Mouse (Mus musculus) 3134 (cell line): Measurements from ENCODE around the gene Spata21.
A peak's percentile ranks its signal among the peaks of the same experiment; 100 is the strongest.

Experiments used
- DNase-seq: peaks from one replicate; pipeline ENCODE4 v3.0.0-alpha.2; 2011; ENCODE audit warnings: low spot score; ENCODE audit not compliant: insufficient read length; ENCODE audit errors: extremely low read depth

The Spata21 gene

DNA sequence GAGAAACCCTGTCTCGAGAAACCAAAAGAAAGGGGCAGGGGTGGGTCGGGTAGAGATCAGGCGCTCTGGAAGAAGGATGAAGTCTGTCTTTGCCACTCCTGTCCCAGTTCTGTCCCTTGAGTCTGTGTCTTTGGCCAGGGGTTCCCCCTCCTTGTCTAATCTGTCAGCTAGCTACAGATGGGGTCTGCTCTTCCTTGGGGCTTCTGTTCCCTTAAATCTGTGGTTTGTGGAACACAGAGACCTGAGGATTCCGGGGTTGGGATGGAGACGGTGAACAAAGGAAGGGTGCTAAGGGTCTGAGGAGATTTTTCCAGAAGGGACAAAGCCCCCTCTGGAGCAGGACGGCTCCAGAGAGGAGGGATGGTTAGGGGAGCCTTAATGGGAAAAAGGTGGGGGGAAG lies at the start of gene Spata21:
Spata21 (plus strand) TSS at position 301 of the 400 bp plus-strand sequence.
- no peak for DNase-seq

DNA sequence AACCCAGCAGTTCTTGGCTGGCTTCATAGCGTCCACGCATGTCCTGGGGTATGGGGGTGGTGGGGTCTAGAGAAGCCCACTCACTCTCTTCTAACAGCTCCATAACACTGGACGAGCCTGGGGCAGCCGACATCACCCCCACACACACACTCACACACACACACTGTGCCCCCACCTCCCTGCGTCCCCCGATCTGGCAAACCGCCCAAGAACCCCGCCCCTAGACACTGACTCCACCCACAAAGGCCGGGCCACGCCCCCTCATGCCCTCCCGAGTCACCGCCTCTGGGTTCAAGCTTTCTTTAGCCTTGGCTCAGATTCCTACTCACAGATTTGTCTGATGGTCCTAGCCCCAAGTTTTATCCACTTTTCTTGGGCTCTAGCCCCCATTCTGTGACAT lies 47.0 kb upstream of the Spata21 start:
- no peak for DNase-seq

DNA sequence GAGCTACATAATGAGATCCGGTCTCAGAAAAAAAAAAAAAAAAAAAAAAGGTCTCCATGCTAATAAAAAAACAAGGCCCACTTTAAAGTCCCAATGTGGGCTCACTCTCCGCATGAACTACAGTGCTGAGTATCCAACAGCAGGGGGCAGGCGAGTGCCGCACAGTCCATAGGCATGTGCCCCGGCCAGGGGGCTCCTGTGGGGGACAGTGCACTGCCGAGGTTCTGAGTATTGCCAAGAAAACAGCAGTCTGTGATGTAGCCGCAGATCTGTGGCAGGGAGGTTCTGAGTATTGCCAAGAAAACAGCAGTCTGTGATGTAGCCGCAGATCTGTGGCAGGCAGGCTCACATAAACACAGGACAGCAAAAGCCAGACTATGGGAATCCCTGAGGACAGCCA lies 43.3 kb upstream of the Spata21 start:
- DNase-seq = no peak

DNA sequence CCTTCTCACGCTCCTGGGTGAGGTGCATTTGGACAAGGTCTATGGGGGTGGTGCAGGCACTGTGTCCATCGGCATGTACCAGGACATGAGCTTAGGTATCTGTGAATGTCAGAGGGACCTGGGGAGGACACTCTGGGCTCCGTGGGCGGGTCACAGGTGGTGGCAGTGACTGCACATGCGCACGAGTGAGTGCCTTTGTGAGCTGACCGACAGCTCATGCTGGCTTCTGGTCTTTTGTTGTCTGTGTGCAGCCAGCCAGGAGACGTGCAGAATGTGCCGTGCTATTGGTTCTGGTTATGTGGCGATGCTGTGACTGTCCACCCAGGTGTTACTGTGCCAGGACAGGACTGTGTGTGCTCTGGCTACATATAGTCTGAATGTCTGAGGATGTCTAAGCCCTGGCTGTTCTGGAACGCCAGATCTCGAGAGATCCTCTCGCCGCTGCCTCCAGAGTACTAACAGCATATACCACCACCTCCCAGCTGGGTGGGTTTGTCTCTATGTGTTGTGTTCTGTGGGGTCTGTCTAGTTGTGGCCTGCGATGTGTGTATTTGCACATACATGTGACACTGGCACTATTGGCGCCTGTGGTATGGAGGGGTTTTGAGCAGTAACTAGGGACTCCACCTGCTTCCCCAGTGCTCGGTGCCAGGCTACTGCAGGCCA lies 39.2 kb upstream of the Spata21 start:
- no peak for DNase-seq

DNA sequence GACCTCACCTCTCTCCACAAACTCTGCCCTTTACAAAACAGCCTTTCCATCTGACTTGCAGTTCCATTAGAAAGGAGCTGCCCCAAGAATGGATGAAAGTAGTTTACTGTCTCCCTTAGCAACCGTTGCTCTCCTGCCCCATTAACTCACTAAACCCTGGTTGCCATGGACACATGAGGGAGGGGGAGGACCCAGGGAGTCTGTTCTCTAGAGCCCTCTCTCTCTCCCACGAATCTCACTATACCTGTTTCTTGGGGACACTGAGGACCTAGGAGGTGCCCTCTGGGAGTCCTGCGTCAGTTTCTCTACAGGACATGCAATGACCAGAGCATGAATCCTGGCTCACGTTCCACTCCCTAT lies 38.7 kb upstream of the Spata21 start:
- no peak for DNase-seq

DNA sequence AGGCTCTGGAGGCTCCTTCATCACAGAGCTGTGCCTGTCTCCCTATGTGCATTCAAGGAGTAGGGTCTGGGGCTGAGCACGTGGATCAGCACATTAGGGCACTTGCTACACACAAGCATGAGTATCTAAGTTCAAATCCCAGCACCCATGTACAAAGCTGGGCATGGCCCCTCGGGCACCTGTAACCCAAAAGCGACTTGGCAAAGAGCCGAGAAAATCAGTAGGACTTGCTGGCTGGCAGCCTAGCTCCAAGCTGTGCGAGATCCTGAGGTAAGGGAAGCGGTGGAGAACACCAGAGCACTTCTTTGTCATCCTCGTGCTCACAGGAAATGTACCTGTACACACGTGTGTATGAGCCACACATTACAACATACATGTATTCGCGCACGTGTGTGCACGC lies 35.7 kb upstream of the Spata21 start:
- no peak for DNase-seq

DNA sequence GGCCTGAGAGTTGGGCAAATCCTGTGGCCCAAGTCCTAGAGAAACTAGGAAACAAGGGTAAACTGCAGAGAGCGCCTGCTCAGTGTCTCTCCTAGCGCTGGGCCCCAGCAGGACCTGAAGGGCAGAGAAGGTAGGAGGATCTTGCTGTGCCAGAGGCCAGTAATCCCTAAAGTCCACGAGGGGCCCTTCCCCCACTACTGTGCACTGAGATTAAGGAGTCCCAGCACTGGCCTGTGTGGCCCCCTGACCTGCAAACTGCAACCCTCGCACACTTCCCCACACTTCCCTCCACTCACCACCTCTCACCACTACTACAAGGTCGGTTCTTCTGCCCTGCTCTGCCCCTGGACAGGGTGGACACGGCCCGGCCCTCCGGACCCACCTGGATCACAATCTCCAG lies 35.0 kb upstream of the Spata21 start:
- DNase-seq = no peak

DNA sequence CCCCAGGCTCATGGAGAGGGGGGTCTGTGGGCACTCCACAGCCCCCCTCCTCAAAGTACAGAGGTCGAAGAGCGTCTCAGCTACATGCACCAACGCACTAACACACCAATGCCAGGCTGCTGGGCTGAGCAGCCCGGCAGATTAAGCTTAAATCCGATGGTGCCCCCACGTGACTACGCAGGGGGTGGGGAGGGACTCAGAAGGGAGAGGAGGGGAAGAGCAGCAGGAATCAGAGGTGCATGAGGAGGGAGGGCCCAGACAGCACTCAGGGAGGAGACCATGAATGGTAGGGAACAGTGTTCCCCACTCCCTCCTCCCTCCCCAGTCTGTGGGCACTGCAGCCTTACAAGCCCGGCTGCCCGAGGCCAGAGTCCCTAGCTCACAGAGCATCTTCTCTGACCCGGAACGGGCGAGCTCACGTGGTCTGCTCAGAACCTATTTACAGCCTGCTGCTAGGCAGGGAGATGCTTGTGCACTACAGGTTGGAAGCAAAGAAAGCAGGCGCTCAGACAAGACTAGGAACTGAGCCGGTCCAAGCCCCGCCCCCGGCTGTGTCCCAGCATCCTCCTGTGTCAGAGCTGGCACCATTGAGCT lies 34.5 kb upstream of the Spata21 start:
- no peak for DNase-seq

DNA sequence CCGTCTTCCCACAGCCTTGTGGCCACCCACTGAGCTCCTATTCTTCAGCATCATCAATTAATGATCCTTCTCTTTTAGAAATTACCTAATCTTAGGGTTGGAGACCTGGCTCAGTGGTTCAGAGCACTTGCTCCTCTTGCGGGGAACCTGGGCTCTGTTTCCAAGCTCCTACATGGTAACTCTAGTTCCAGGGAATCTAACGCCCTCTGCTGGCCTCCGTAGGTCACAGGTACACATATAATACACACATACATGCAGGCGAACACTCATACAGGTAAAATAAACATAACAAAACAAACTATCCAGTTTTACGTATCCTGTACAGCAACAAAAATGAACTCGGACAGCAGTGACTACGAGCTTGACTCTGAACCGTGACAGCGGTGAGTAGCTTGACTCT lies 31.2 kb upstream of the Spata21 start:
- no peak for DNase-seq

DNA sequence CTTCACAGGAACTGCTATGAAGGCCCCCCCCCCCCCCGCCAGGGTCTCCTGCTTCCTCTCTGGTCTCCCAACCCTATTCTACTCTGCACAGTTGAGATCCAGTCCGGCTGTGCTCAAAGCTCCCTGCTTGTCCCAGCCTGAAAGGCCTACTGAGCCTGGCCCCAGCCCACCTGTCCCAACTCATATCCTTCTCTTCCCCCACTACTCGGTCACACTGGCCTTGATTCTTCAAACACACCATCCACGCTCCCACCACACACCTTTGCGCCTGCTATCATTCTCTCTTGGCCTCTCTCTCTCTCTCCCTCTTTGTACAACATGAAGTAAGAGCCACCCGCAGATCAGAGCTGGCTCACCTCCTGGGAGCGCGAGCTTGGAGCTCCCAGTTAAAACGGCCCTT lies 29.3 kb upstream of the Spata21 start:
- no peak for DNase-seq

DNA sequence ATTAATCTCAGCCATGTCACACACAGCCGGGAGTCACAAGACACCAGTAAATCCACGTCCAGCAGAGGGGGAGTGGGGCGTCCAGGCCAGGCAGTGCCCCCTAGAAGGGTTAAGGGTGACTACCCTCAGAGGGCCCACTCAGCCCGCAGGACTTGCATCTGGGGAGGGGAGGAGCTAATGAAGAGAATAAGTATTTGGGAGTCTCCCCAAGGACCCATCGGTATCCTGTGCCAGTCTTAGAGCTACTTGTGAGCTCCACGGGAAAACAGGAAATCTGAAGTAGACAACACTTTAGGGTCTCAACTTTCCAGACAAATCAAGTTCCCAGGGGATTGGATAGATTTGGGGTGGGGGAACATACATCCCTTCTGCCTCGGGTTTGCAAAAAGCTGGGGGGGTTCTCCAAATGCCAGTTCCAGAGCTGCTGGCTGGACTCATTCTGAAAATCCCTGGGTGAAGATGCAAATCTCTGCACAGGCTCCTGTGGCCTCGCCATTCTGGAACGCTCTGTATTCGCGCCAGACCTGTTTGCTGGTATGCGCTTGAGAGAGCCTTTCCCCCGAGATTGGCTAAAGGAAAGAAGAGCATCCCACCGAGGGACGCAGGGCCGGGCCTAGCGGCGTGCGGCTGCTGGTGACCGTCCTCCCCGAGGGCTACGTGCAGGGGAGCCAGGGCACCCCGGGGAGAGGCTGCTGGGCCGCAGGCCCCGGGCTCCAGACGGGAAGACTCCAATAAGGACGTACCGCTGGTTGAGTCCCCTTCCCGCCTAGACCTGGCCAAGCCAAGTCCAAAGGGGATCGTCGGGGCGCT lies 28.3 kb upstream of the Spata21 start:
- DNase-seq = no peak

DNA sequence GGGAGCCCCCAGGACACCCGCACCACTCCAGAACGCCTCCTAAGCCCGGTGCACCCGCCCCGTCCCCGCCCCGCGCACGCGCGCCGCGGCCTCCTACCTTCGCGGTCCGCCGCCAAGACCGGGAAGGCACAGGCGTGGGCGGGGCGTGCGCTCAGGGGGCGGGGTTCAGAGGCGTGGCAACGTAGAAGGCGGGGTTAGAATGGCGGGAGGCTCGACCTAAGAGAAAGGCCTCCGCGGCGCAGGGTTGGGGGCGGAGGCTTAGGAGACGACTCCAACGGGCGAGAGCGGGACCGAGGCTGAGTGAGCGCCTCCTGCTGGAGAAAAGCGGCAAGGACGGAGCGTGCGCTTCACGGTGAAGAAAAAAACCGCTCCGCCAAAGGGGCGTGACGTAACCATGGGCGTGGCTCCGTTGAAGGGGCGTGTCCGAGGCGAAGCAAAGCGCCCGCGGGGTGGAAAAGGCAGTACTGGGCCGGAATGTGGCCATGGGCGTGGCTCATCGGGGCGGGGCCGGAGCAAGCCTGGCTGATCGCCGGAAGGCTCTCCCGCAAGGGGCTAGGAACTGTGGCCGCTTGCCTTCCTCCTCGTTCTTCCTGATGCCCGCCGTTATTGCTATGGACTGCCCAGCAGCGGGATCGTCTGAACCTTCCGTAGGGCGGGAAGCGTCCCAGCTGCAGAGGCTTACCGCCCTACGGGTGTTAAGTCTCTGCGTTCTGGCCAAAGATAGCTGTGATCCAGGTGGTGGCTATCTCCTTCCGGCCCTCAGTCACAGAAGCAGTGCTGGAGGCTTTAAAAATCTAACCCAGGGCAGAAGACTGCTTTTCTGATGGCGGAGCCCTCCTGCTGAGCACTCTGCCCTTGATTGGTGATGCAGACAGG lies 27.5 kb upstream of the Spata21 start, which contains the start of gene Crocc:
Crocc (minus strand) TSS at position 125 of the 876 bp plus-strand sequence.
- peak; percentile 99 for DNase-seq

DNA sequence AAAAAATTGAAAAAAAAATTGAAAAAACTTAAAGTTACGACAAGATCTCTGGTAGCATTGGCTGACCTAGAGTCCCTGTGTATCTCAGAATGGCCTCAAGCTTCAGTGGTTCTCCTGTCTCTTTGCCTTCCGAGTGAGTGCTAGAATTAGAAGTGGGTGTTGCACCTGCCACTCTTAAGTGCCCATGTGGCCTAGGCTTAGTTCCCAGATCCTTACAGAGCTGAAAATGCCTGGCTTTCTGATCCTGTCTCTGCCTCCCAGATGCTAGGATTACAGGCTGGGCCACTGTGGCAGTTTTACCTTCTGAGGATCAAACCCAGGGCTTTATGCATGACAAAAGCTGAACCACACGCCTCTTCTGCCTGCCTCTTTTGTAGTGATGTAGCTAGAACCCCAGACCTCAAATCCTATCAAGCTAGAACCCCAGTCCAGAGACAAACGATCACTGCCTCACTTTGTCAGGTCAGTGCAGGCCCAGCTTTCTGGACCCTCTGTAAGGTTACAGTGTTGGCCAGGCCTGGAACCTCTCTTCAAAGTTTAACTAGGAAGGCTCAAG lies 24.0 kb upstream of the Spata21 start:
- DNase-seq = no peak

DNA sequence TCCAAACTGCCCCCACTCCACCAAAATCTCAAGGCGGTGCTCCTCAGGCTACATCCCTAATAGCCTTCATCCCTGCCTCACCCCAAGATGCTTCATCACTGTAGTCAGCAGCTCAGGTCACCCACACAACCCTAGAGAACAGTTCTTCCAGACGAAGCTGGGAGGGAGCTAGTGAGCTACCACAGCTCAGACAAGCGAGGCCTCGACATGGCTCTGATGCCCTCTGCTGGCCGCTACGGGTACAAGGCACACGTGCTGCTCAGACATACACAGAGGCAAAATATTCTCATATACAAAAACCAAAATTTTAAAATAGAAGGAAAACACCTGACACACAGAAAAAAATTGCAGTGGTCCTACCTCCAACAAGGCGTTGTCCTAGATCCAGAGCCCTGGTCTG lies 23.0 kb upstream of the Spata21 start:
- peak; percentile 57 for DNase-seq

DNA sequence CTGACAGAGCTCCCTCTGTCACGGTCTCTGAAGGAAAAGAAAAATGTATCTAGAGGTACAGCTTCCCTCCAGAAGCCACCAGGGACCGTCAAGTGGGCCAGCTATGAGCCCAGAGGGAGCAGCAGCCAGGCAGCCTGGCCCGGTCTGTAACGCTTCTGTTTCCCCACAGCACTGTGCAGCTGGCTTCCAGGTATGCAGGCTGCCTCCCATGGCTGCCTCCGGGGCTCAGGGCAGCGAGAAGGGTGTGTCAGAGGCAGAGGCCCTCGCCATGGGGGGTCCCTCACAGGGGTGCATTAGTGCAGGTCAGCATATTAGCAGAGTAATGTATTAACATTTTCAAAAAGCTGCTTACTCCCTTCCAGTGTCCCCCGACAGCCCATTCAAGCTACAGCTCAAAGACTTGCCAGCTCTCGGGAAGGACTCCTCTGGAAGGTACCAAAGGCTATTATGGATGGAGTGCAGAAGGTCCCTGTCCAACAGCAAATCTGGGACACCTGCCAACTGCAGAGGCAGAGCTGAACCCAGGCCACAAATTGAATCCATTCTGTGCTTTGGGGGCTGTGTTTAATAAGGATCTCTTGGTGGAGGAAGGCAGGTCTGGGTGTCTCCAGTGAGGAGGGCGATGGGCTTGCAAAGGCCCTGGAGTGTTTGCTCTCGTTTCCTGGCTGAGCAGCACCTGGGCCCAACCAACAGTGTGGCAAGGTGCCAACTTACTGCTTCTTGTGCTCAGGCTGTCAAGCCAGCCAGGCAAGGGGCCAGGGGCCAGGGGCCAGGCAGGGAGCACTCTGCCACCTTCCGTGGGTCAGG lies 21.2 kb upstream of the Spata21 start:
- DNase-seq = no peak

DNA sequence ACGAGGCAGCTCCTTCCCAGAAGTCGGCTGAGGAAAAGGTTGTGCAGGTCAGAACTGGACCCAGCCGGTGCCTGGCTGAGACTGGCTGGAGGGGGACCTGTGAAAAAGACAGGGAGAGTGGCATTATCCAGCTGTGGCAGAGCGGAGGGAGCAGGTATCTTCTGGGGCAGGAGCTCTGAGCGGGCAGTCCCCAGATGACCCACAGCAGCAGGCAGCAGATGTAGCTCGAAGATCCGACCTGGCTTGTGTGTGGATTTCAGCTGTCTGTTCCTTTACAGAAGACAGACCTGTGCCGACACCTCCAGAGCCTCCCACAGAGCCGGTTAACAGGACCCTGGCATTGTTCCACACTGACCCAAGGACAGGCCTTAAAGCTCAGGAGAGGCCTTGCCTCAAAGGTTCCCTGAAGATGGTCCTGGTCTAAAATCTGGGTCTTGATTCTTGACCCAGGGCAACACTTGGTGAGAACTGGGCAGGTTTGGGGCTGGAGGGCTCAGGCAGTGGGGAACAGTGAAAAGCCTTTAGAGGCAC lies 20.6 kb upstream of the Spata21 start:
- DNase-seq = no peak

DNA sequence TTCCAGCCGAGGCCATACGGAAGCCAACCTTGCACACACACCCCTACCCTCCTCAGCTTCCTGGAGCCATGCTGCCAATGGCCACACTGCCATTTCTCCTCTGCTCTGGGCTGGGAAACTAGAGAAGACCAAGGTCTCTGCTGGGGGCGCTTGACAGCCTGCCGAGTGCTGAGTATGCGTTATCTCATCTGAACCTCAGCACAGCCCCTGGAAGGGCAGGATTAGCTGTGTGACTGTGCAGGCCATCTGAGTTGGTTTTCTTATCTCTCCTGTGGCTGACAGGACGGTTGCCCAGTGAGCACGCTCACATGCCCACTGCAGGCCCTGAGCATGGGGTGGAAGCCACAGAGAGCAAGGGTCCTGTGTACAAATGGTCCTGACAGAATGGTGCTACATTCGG lies 19.5 kb upstream of the Spata21 start:
- DNase-seq = no peak

DNA sequence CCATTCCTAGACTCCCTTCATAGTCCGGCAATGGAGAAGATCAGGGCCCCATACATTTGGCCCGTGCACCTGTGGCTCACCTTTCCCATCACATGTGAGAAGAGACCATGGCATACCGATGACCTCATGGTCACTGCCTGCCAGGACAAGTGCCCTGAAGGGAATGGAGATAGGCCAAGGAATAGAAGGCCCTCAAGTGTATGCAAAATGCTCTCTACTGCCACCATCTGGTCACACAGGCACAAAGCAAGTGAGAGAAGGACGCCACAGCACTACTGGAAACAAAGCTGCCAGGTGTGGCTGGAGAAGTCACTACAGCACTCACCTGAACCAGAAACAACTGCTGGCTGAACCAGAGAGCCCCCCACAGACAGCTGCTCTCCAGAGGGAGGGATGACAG lies 18.4 kb upstream of the Spata21 start:
- DNase-seq = no peak

DNA sequence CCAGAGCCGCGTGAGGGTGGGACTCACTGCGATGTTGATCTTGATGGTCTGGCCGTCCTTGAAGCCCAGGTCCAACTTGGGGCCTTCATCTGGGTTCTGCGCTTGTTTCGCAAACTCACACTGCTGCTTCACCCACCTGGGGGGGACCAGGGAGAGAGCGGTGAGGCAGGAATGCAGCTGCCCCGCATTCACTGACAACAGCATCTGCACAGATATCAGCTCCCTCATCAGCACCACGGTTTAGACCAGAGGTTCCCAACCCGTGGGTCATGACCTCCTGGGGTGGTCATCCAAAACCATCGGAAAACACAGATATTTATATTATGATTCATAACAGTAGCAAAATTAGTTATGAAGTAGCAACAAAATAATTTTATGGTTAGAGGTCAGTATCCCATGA lies 15.6 kb upstream of the Spata21 start:
- DNase-seq = no peak

DNA sequence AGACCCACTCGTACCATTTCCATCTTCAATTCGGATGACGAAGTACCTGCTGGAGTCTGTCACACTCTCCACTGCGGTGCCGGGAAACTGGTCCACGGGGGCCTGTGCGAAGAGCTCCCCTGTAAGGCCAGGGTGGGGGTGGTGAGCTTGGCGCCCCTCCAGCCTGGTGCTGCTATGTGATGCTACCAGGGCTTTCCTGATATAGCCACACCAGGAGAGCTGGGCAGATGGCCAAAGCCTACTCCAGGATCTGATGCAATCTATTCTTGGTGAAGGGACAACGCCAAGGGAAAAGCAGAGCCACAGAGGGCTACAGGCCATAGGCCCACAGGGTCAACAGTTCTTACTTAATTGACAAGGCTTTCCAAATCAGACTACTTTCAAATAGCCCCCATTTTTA lies 14.5 kb upstream of the Spata21 start:
- no peak for DNase-seq
